Mouse (Mus musculus): ENCODE results near the gene Sox5.
"Not testable (repeated sequence)": the region's sequence is repeated elsewhere in the genome, so short reads cannot be mapped to it uniquely, and the experiment has no call there.

Gene Sox5

GRCm38 (mm10) chr6:144297846-144298245 is 483.9 kb downstream of the Sox5 start:
- no peak for DNase-seq (ENCODE audit: extremely low spot score, low spot score)

- no peak for DNase-seq (ENCODE audit: extremely low spot score, low spot score)
Measured at GRCm38 (mm10) chr6:144297131-144297530, 484.6 kb downstream of the Sox5 start.

GRCm38 (mm10) chr6:144291526-144291925 is 490.3 kb downstream of the Sox5 start:
- no peak for DNase-seq (ENCODE audit: extremely low spot score, low spot score)

GRCm38 (mm10) chr6:144286122-144286521 is 495.7 kb downstream of the Sox5 start:
- DNase-seq (ENCODE audit: extremely low spot score, low spot score), result no peak

DNA sequence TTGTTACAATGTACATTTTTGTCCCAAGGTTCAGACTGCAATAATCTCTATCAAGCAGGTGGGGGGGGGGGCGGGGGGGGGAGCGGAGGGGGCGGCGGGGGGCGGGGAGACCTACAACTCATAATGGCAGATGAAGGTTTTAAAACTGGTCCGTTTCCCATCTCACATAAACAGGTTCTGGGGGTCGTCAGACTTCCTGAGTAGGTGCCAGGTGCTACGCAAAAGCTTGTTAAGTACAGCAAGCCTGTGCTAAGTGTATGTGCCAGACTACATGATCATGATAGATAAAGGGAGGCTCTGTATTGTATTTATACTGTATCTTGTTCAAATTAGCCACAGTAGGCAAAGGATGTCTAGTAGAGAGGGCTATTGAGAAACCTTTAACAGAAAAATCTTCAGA is 498.6 kb downstream of the Sox5 start:
- DNase-seq (ENCODE audit: extremely low spot score, low spot score), result no peak

DNA sequence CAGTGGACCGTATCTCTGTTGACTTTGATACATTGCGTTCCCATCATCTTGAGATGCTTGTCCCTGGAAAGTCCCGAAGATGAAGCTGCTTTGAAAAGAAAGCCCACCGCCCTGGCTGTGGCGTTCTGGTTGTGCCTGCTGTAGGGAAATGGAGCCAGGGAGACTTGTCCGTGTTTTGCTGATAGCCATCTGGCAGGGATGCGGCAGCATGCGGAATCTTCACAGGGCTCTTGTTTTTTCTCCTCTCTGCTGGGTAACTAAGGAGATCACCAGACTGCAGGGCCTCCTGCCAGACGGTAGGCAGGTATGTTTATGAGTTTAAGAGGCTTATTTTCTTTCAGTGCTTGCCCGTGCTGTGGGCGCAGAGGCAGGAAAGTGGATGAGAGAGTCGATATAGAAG is 499.0 kb downstream of the Sox5 start:
- DNase-seq (ENCODE audit: extremely low spot score, low spot score), result no peak

DNA sequence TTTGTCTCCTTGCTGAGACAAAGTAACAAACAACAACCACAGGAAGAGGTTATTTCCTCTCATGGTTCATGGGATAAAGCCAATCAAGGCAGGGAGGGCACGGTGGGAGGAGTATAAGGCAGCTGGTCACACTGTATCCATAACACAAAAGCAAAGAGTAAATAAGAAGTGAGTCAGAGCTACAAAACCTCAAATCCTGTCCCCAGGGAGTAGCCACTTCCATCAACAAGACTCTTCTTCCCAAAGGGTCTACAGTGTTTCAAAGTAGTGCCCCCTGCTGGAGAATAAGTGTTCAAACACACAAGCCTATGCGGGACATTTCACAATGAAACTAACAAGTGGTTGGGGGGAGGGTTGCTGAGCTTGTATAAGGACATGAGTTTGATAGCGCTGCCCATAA is 500.1 kb downstream of the Sox5 start:
- DNase-seq (ENCODE audit: extremely low spot score, low spot score), result no peak

DNA sequence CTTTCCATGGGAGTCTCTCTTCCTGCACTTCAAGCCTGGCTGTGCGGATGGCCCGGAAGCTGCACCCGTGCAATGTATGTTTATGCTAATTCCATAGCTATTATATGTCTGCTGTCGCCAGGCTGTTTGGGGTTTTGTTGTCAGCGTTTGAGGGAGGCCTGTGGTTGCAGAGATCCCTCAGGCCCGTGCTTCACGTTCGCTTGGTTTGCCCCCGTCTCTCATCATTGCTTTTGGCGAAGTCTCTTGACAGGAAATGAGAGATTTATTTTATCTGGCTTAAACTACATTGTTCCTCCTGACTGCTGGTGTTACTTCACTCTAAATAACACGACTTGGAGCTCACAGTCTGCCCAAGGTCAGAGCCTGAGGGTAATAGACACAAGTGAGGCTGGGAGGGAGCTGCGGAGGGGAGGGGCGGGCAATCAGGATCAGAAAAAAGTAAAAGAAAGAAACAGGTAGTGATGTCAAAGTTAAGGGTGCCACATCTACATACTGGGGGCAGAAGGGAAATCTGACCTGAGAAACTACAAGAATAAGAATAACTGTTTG is 503.2 kb downstream of the Sox5 start:
- no peak for DNase-seq (ENCODE audit: extremely low spot score, low spot score)

DNA sequence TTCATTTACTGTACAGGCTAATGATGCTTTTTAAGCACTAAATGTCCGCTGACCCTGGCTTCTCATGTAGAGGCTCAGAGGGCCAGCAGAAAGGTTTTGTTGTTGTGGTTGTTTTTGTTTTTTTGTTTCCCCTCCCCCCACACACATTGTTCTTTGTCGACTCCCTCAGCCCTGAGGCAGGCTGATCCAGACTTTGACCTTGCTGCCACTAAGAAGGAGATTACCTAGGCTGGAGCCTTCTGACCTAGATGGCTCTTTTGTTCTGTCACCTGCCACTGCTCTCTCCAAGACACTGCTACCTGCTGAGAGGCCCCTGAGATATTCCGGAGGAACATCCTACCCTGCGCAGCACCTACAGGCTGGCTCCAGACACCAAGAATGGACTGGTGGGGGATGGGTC is 508.4 kb downstream of the Sox5 start:
- DNase-seq (ENCODE audit: extremely low spot score, low spot score), result not testable (repeated sequence)

GRCm38 (mm10) chr6:144271326-144271725 is 510.5 kb downstream of the Sox5 start:
- no peak for DNase-seq (ENCODE audit: extremely low spot score, low spot score)

GRCm38 (mm10) chr6:144270306-144270705 is 511.5 kb downstream of the Sox5 start:
- no peak for DNase-seq (ENCODE audit: extremely low spot score, low spot score)

GRCm38 (mm10) chr6:144269666-144270065 is 512.1 kb downstream of the Sox5 start:
- no peak for DNase-seq (ENCODE audit: extremely low spot score, low spot score)

DNA sequence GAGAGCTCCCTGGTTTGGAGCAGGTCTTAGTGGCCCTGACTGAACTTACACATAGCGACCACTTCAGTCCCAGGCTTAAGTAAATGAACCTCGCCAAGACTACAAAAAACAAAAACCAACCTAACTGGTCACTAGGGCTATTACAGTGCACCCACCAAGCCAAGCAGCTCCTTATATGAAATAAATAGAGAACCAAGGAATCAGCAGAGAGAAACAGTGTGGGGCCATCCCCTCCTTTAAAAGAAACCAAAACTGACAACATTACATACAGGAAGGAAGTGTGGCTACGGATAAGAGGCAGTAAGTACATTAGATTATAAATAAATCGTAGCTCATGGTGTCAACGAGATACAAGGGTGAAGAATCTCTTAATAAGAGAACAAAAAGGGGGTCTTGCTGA is 516.0 kb downstream of the Sox5 start:
- no peak for DNase-seq (ENCODE audit: extremely low spot score, low spot score)

DNA sequence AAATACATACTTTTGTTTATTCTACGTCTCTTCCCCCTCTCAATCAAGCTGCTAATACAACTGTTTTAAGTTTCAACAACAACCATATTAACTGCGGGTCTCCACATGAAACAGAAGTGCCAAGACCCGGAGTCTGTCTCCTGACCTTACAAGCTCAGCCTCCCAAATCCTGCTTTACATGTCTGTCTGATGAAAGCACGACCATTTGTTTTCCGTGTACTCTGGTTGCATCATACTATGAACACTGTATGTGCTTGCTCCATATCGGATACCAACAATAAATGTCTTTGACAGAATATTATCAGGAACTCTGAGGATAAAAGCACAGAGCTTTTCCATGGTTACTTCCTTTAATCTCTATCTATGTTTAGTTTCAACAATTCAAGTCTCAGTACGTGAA is 516.8 kb downstream of the Sox5 start:
- DNase-seq (ENCODE audit: extremely low spot score, low spot score), result no peak

GRCm38 (mm10) chr6:144264320-144264915 is 517.4 kb downstream of the Sox5 start:
- DNase-seq (ENCODE audit: extremely low spot score, low spot score), result peak; percentile 68

DNA sequence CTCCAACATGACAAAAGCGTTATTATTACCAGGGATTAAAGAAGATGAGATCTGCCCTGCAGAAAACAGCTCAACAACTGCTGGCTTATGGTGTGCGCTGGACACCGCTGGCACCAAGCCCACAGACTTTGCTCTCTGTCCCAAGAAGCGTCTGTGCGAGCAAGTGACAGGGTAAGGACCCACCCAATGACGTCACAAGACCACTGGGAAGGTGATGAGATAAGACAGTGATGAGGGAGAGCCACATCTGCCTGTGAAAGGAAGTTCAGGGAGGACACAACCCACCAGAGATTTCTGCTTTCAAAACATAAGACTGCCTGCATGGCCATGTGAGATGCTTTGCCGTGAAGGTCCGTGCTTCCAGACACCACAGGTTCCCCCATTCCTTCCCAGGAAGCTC is 525.3 kb downstream of the Sox5 start:
- no peak for DNase-seq (ENCODE audit: extremely low spot score, low spot score)

- peak; percentile 28 for DNase-seq (ENCODE audit: extremely low spot score, low spot score)
Measured at GRCm38 (mm10) chr6:144252191-144252718, 529.5 kb downstream of the Sox5 start.

DNA sequence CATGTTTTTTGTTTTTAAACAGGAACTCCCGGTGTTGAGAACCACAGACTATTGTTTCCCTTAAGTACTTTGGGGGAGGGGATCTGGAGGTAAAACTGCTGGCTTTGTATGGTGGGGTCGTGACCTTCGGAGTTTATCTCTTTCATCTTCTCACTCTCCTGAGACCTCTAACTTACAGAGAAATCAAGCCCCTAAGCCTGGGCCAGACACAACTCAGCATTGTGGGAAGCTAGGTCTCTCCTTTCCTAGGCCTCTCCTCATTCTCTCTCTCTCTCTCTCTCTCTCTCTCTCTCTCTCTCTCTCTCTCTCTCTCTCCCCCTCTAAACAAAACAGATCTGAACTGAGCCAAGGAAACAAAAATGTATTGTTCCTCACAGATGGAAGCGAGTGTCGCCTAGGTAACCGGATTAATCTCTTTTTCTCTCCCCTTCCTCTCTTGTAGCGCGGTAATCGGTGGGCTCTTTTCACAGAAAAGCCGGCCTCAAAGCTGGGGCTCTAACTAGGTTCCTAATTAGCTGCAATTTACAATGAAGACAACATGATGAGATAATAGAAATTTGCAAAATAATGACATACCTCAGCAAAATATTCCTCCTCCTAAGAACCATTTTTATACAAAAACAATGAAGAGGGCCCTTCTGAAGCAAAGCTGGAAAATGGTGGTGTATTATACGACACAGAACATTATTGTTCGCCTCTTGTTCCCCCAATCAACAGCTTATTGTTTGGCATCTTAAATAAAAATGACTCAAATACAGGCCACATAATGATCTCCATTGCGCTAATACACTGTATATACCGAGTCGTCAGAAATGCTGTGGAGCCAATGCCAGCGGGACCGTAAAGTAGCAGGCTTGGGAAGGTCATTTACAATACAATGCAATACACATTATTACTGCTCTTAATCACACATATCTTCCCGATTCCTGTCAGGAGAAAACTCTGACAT is 530.3 kb downstream of the Sox5 start:
- DNase-seq (ENCODE audit: extremely low spot score, low spot score), result peak; percentile 65

DNA sequence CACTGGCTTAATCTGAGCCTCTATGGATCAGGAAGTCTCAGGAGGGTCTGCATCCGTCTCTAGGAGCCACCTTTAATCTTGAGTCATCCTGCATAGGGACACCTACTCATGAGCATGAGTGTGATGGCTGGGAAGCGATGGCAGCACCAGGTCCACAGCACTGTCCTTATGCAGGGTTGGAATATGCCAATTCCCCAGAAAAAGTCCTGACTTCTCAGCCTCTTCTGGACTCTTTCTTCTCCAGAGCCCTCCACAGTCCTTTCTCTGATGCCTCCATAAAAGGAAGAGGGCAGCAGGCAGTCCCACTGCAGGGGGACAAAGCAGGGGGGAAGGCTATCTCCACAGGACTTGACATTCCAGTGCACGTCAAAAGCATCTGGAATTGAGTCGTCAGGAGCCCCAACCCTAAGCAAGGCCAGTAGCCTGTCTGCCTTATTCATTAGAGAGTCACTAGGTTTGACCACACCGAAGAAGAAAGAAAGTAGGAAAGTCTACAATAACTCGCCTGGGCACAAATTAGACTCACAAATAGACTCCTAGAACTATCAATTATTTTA is 531.1 kb downstream of the Sox5 start:
- DNase-seq (ENCODE audit: extremely low spot score, low spot score), result peak; percentile 48

GRCm38 (mm10) chr6:144236581-144236980 is 545.2 kb downstream of the Sox5 start:
- DNase-seq (ENCODE audit: extremely low spot score, low spot score), result no peak

GRCm38 (mm10) chr6:144203970-144204369 is 577.8 kb downstream of the Sox5 start:
- DNase-seq (ENCODE audit: extremely low spot score, low spot score), result no peak

GRCm38 (mm10) chr6:144203013-144203412 is 578.8 kb downstream of the Sox5 start:
- no peak for DNase-seq (ENCODE audit: extremely low spot score, low spot score)

Data from neural tube, embryonic 10.5 days (tissue).